Mouse (Mus musculus): ENCODE results near the gene Olfr212.

DNA sequence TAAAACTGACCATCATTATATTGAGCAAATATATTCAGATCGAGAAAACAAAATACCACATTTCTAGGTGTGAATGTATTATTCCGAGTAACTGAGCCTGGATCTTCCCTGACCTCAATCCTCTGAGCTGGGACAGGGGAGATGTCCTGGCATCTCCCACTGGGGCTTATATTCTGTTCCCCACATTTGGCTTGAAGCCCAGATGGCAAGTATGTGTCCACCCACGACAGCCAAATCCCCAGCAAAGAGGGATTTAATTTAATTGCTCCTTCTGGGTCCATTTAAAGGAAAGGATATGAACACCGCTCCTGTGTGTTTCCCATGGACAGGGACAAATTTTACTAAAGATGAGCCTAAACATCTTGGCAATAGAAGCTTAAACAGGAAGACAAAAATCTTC is 17.5 kb upstream of the Olfr212 start, which contains the start of gene Olfr211:
- no peak for TF ChIP-seq POLR2A (IDR thresholded peaks at IDR 0.05; ENCODE audit: control insufficient read depth, extremely low read depth, insufficient read depth, low read length, poor library complexity)
- TF ChIP-seq CTCF (IDR thresholded peaks at IDR 0.05; ENCODE audit: borderline replicate concordance, control insufficient read depth, extremely low read depth, insufficient read depth, low read length, poor library complexity): no peak

All from thymus, adult 2 months (tissue).